Mouse (Mus musculus) erythroblast, embryonic 14.5 days (primary cell): ENCODE results near the gene Fam228b.

Source experiments
- GATA1 ChIP-seq: IDR thresholded peaks from 2 replicates; pipeline ENCODE4 v1.6.1; 2012; ENCODE audit warnings: low read length, inconsistent platforms, mixed read lengths
- TAL1 ChIP-seq: IDR thresholded peaks from 3 replicates; pipeline ENCODE4 v1.6.1; 2012; ENCODE audit warnings: low read length, inconsistent platforms, mixed read lengths

GRCm38 (mm10) chr12:4811036-4811435 is 42.0 kb upstream of the Fam228b start:
- TF ChIP-seq TAL1 (no peak), GATA1 (no peak)
